Mouse (Mus musculus) myocyte (in vitro differentiated cells): ENCODE data around the gene Ly6g6f.

Experiments used
- E2F4 ChIP-seq: IDR thresholded peaks from one replicate; pipeline ENCODE4 v1.6.1; 2011; ENCODE audit warnings: mild to moderate bottlenecking, control low read depth, moderate library complexity; ENCODE audit not compliant: insufficient read depth
- MYOD1 ChIP-seq, 3 experiments: IDR thresholded peaks; one replicate each; pipeline ENCODE4 v1.6.1; 2011; ENCODE audit warnings: control low read depth in 2 of 3, low read depth in 2 of 3, mild to moderate bottlenecking in 2 of 3, moderate library complexity in 1 of 3; ENCODE audit not compliant: insufficient read length in 2 of 3, control insufficient read depth in 1 of 3
- MYOG ChIP-seq, 3 experiments: IDR thresholded peaks; one replicate each; pipeline ENCODE4 v1.6.1; 2011; ENCODE audit warnings: control low read depth in 2 of 3, low read depth in 2 of 3, mild to moderate bottlenecking in 2 of 3; ENCODE audit not compliant: insufficient read length in 2 of 3, control insufficient read depth in 1 of 3, insufficient read depth in 1 of 3
- POLR2A ChIP-seq: IDR thresholded peaks from one replicate; pipeline ENCODE4 v1.6.1; 2011; ENCODE audit warnings: low read depth, mild to moderate bottlenecking, control low read depth, moderate library complexity; ENCODE audit not compliant: insufficient read length

DNA sequence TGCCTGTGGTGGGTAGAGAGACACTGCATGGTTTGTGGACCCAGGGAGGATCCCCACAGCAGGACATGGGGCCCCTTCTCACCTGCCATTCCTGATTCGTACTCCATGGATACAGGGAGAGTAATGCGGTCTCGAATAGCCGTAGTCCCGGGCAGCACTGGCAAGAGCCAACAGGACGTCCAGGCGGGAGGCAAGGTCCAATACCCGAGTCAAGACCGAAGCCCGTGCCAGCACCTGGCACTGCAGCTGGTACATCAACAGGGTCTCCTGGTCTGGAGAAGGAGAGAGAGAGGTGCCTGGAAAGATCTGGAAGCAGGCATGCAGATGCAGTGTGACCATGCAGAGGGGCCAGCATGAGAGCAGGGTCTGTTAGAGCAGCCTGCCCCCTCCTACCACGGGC, 54.1 kb downstream of the Ly6g6f start:
- TF ChIP-seq MYOD1 (IDR thresholded peaks at IDR 0.05; ENCODE audit: control insufficient read depth in 1 of 3, insufficient read length in 2 of 3, low read depth in 2 of 3) (no peak), MYOG (IDR thresholded peaks at IDR 0.05; ENCODE audit: control insufficient read depth in 1 of 3, insufficient read depth in 1 of 3, insufficient read length in 2 of 3, low read depth in 2 of 3) (no peak), E2F4 (no peak), POLR2A (no peak)
